Mouse (Mus musculus) forebrain, embryonic 13.5 days (tissue): Measurements from ENCODE around the gene Odf2l. TPM values are rescaled to one million over a fixed set of nuclear protein-coding genes. Genes with fewer than 3 reads are reported as not detected.

ENCODE experiments used
- ATAC-seq: fragments of 200-750 bp; cut with Nextera tagmentation; 2 replicates; pipeline ENCODE4 v1.8.0; 2017
- H3K27ac ChIP-seq: fragments of 300-500 bp; sonication (generic); 2 replicates; pipeline ENCODE4 v1.5.1; 2015; ENCODE audit warnings: inconsistent platforms, mild to moderate bottlenecking, moderate library complexity
- H3K27me3 ChIP-seq: fragments of 300-500 bp; sonication (generic); 2 replicates; pipeline ENCODE4 v1.6.1; 2015; ENCODE audit warnings: mild to moderate bottlenecking, inconsistent platforms
- H3K36me3 ChIP-seq: fragments of 300-500 bp; sonication (generic); 2 replicates; pipeline ENCODE4 v1.6.1; 2015; ENCODE audit warnings: mild to moderate bottlenecking, inconsistent platforms; ENCODE audit not compliant: poor library complexity, severe bottlenecking
- H3K4me1 ChIP-seq: fragments of 300-500 bp; sonication (generic); 2 replicates; pipeline ENCODE4 v1.6.1; 2015; ENCODE audit warnings: inconsistent platforms
- H3K4me2 ChIP-seq: fragments of 300-500 bp; sonication (generic); 2 replicates; pipeline ENCODE4 v1.6.1; 2015; ENCODE audit warnings: inconsistent platforms, mild to moderate bottlenecking, moderate library complexity
- H3K4me3 ChIP-seq: fragments of 300-500 bp; sonication (generic); 2 replicates; pipeline ENCODE4 v1.5.1; 2015; ENCODE audit warnings: mild to moderate bottlenecking, inconsistent platforms
- H3K9ac ChIP-seq: fragments of 300-500 bp; sonication (generic); 2 replicates; pipeline ENCODE4 v1.6.1; 2015; ENCODE audit warnings: mild to moderate bottlenecking, inconsistent platforms
- H3K9me3 ChIP-seq: fragments of 300-500 bp; sonication (generic); replicated peaks from 2 replicates; pipeline ENCODE4 v1.6.1; 2016; ENCODE audit warnings: inconsistent platforms
- WGBS: fragments of 180-500 bp; shearing (Covaris S2); methylation state at CpG from one replicate; pipeline ENCODE4 v1.1.7; 2015; 5-methylcytosine and 5-hydroxymethylcytosine counted together
- polyA plus RNA-seq: library from polyadenylated mRNA; unstranded; fragments of >200 nt; fragmentation: Nextera tagmentation; extraction: Ambion mirVana; gene quantifications from 2 replicates; pipeline ENCODE4 v1.2.1, GENCODE M21; 2015

Odf2l gene
- polyA plus RNA-seq, 1 experiment from 2014 or later: 21.9 TPM

- no peak overlapping the region for H3K9ac ChIP-seq
- H3K27me3 ChIP-seq: no peaks in the 10 kb centered on the region
- H3K9me3 ChIP-seq: no peaks in the 10 kb centered on the region
- no peak overlapping the region for H3K4me2 ChIP-seq
- no peak overlapping the region for H3K27ac ChIP-seq
- WGBS: 89% methylated on average over 4 of the region's 4 CpGs
- no peak for ATAC-seq
- H3K36me3 ChIP-seq: no peaks in the 10 kb centered on the region
- H3K4me3 ChIP-seq: no peak overlapping the region
- no peaks in the 10 kb centered on the region for H3K4me1 ChIP-seq
Observed at GRCm38 (mm10) chr3:145171390-145172060, 53.1 kb downstream of the Odf2l start.

GRCm38 (mm10) chr3:145184645-145185044 lies 66.3 kb downstream of the Odf2l start:
- Histone ChIP-seq H3K9ac (no peak overlapping the region), H3K4me3 (no peak overlapping the region), H3K36me3 (no peaks in the 10 kb centered on the region), H3K4me1 (no peaks in the 10 kb centered on the region), H3K27ac (no peak overlapping the region), H3K27me3 (no peaks in the 10 kb centered on the region), H3K9me3 (no peaks in the 10 kb centered on the region), H3K4me2 (no peak overlapping the region)
- no peak for ATAC-seq

GRCm38 (mm10) chr3:145191972-145192371 lies 73.6 kb downstream of the Odf2l start:
- no peaks in the 10 kb centered on the region for H3K9me3 ChIP-seq
- H3K4me1 ChIP-seq: no peaks in the 10 kb centered on the region
- H3K27ac ChIP-seq: no peak overlapping the region
- no peak overlapping the region for H3K4me2 ChIP-seq
- no peak for ATAC-seq
- H3K9ac ChIP-seq: no peak overlapping the region
- H3K36me3 ChIP-seq: no peaks in the 10 kb centered on the region
- 95% methylated on average over 2 of the region's 2 CpGs for WGBS
- no peaks in the 10 kb centered on the region for H3K27me3 ChIP-seq
- H3K4me3 ChIP-seq: no peak overlapping the region

- Histone ChIP-seq H3K9me3 (no peaks in the 10 kb centered on the region), H3K36me3 (no peaks in the 10 kb centered on the region), H3K4me3 (no peak overlapping the region), H3K27me3 (no peaks in the 10 kb centered on the region), H3K9ac (no peak overlapping the region), H3K27ac (no peak overlapping the region), H3K4me2 (no peak overlapping the region), H3K4me1 (no peaks in the 10 kb centered on the region)
- no peak for ATAC-seq
- 87% methylated on average over 8 of the region's 8 CpGs for WGBS
Observed at GRCm38 (mm10) chr3:145195240-145195923, 77.0 kb downstream of the Odf2l start.

GRCm38 (mm10) chr3:145198050-145198449 lies 79.7 kb downstream of the Odf2l start:
- WGBS: 84% methylated on average over 2 of the region's 2 CpGs
- Histone ChIP-seq H3K4me1 (no peaks in the 10 kb centered on the region), H3K27ac (no peak overlapping the region), H3K9me3 (no peaks in the 10 kb centered on the region), H3K9ac (no peak overlapping the region), H3K4me2 (no peak overlapping the region), H3K27me3 (no peaks in the 10 kb centered on the region), H3K36me3 (no peaks in the 10 kb centered on the region), H3K4me3 (no peak overlapping the region)
- ATAC-seq: no peak

Other genes starting within 250 kb of the Odf2l start
- gene Clca4b, start 186.1 kb upstream of the Odf2l start, polyA plus RNA-seq: not detected in 2 replicates
- gene Clca4a, start 143.5 kb upstream of the Odf2l start, polyA plus RNA-seq: not detected in 2 replicates
- not detected in 2 replicates for gene Clca1, start 85.8 kb upstream of the Odf2l start, polyA plus RNA-seq
- 0.09 TPM in 1 of 2 replicates, not detected in the other for gene Clca2, start 19.1 kb upstream of the Odf2l start, polyA plus RNA-seq
- 0.23 and 0.26 TPM in 2 replicates for gene Col24a1, start 173.9 kb downstream of the Odf2l start, polyA plus RNA-seq